Mouse (Mus musculus) lung, adult 2 months (tissue): Measurements from ENCODE around the gene Apba3.
A peak's percentile ranks its signal among the peaks of the same experiment; 100 is the strongest.

Experiments used
- CTCF ChIP-seq: fragments of 200-500 bp; IDR thresholded peaks from 2 replicates; pipeline ENCODE4 v1.5.1; 2011; ENCODE audit warnings: mild to moderate bottlenecking, low read length, control low read depth; ENCODE audit not compliant: insufficient read depth
- POLR2A ChIP-seq: fragments of 200-500 bp; IDR thresholded peaks from 2 replicates; pipeline ENCODE4 v1.6.1; 2011; ENCODE audit warnings: low read depth, mild to moderate bottlenecking, control low read depth, low read length, borderline replicate concordance; ENCODE audit errors: extremely low read depth

GRCm38 (mm10) chr10:81297845-81298244 is 31.1 kb downstream of the Apba3 start:
- peak; percentile 64; the same call in 1 of the 2 replicates for TF ChIP-seq POLR2A
- TF ChIP-seq CTCF: no peak
